Mouse (Mus musculus): Measurements from ENCODE around the gene Map3k5.

- TF ChIP-seq CTCF (conservative IDR thresholded peaks at IDR 0.05; ENCODE audit: insufficient read depth, insufficient read length, low read depth, low read length) (no peak), POLR2A (IDR thresholded peaks at IDR 0.05; ENCODE audit: low read depth, low read length) (no peak)
Measured at GRCm38 (mm10) chr10:20045733-20046495, 111.6 kb downstream of the Map3k5 start.
